ENCODE assay signal across 27 mouse cellular contexts in the genomic region with DNA sequence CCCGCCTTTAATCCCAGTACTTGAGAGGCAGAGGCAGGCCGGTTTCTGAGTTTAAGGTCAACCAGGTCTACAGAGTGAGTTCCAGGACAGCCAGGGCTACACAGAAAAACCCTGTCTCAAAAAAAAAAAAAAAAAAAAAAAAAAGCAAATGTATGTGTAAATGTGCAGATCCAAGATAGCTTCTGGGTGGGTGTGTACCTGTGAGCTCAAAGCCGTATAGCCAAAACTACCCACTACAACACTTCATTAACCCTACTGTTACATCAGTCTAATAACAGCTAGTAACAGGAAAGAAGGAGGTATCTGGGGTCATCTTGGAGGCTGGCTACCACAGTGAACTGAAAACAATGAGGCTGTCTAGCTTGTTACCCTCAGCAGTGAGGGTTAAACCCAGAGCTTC. TPM values are rescaled to one million over a fixed set of nuclear protein-coding genes. Genes with fewer than 3 reads are reported as not detected.
DNase-seq lines count a peak whose midpoint lies in the region; ATAC-seq lines count a peak whose summit lies in the region.
"Had no signal": no experiment of that assay in that cellular context is flagged by ENCODE, and none has a peak within 500 bp of the region (broad histone marks: within the 10 kb centered on the region; RNA-seq: fewer than 3 reads in every experiment).

No protein-coding gene starts in this region.

- intact Hi-C loops in left cerebral cortex, postnatal 4 days (cut with DNase I), result loop anchor here (10.0 kb wide), 1 partner anchor 75 kb away; no protein-coding TSS in a partner anchor

- H3K27ac ChIP-seq in midbrain, embryonic 11.5 days (ENCODE audit: low read depth, low read length), result no peak overlapping the region
- H3K27ac ChIP-seq in midbrain, embryonic 13.5 days, result no peak overlapping the region
- H3K27ac ChIP-seq in liver, embryonic 12.5 days, result peak overlapping the region; percentile 100
- H3K27ac ChIP-seq: embryonic facial prominence, embryonic 12.5 days; forebrain, embryonic 15.5 days; hindbrain, embryonic 10.5 days; kidney, postnatal 0 days; left cerebral cortex, adult 2 months; limb, embryonic 15.5 days; macrophage had no signal

- H3K36me3 ChIP-seq in midbrain, embryonic 11.5 days (ENCODE audit: control insufficient read depth, insufficient read depth, low read length), result no peaks in the 10 kb centered on the region
- no peaks in the 10 kb centered on the region for H3K36me3 ChIP-seq in midbrain, embryonic 13.5 days
- no peaks in the 10 kb centered on the region for H3K36me3 ChIP-seq in liver, embryonic 12.5 days
- H3K36me3 ChIP-seq: embryonic facial prominence, embryonic 12.5 days; forebrain, embryonic 15.5 days; heart, embryonic 12.5 days; hindbrain, embryonic 10.5 days; limb, embryonic 15.5 days had no signal

- H3K9me3 ChIP-seq in midbrain, embryonic 11.5 days (ENCODE audit: control insufficient read depth, low read length), result no peaks in the 10 kb centered on the region
- H3K9me3 ChIP-seq in midbrain, embryonic 13.5 days, result no peaks in the 10 kb centered on the region
- H3K9me3 ChIP-seq in liver, embryonic 12.5 days (replicated peaks), result no peaks in the 10 kb centered on the region
- H3K9me3 ChIP-seq: embryonic facial prominence, embryonic 12.5 days; forebrain, embryonic 15.5 days; heart, embryonic 12.5 days; hindbrain, embryonic 10.5 days; limb, embryonic 15.5 days had no signal

- no peak overlapping the region for H3K9ac ChIP-seq in midbrain, embryonic 11.5 days (ENCODE audit: low read length)
- H3K9ac ChIP-seq in midbrain, embryonic 13.5 days (replicated peaks), result no peak overlapping the region
- H3K9ac ChIP-seq in liver, embryonic 12.5 days, result peak overlapping the region; percentile 70
- H3K9ac ChIP-seq: embryonic facial prominence, embryonic 12.5 days; forebrain, embryonic 15.5 days; heart, embryonic 12.5 days; limb, embryonic 15.5 days had no signal

- no peak overlapping the region for H3K4me2 ChIP-seq in midbrain, embryonic 11.5 days
- H3K4me2 ChIP-seq in midbrain, embryonic 13.5 days (replicated peaks), result no peak overlapping the region
- H3K4me2 ChIP-seq in liver, embryonic 12.5 days, result peak overlapping the region; percentile 55
- H3K4me2 ChIP-seq: embryonic facial prominence, embryonic 12.5 days; forebrain, embryonic 15.5 days; heart, embryonic 12.5 days; limb, embryonic 15.5 days had no signal

- H3K4me1 ChIP-seq in midbrain, embryonic 11.5 days (ENCODE audit: control insufficient read depth, insufficient read depth, low read length), result peaks cover 4% of the 10 kb centered on the region; the same call in 1 of the 2 replicates
- H3K4me1 ChIP-seq in midbrain, embryonic 13.5 days (replicated peaks), result peaks cover 9% of the 10 kb centered on the region
- H3K4me1 ChIP-seq in liver, embryonic 12.5 days, result peaks cover 80% of the 10 kb centered on the region
- H3K4me1 ChIP-seq: embryonic facial prominence, embryonic 12.5 days had no signal

- WGBS in midbrain, embryonic 11.5 days, result 92% methylated on average over 3 of the region's 3 CpGs
- WGBS in midbrain, embryonic 13.5 days, result 95% methylated on average over 3 of the region's 3 CpGs
- 40% methylated on average over 3 of the region's 3 CpGs for WGBS in liver, embryonic 12.5 days (ENCODE audit: insufficient replicate concordance)

- peak; percentile 4 for DNase-seq in midbrain, embryonic 11.5 days (ENCODE audit: low spot score, missing footprints)
- DNase-seq in left cerebral cortex, postnatal 4 days, result no peak
- no peak for DNase-seq in thymus, postnatal 25 days
- no peak for DNase-seq in cerebellum, adult 18-20 months
- DNase-seq: adrenal gland, postnatal 10 days; cerebellum, postnatal 10 days; gastrocnemius, postnatal 10 days; heart, postnatal 10 days; layer of hippocampus, adult 9-11 months; midbrain, embryonic 14.5 days; right cerebral cortex, postnatal 14 days; spleen, adult 18-20 months; thymus, adult 18-20 months had no signal

- no peaks in the 10 kb centered on the region for H3K27me3 ChIP-seq in midbrain, embryonic 11.5 days (ENCODE audit: control insufficient read depth, insufficient read depth, low read length)
- no peaks in the 10 kb centered on the region for H3K27me3 ChIP-seq in midbrain, embryonic 13.5 days
- H3K27me3 ChIP-seq in liver, embryonic 12.5 days (replicated peaks), result no peaks in the 10 kb centered on the region
- H3K27me3 ChIP-seq: embryonic facial prominence, embryonic 12.5 days; forebrain, embryonic 15.5 days; heart, embryonic 12.5 days; limb, embryonic 15.5 days had no signal

- H3K4me3 ChIP-seq in midbrain, embryonic 11.5 days (ENCODE audit: low read depth, low read length), result no peak overlapping the region
- H3K4me3 ChIP-seq in midbrain, embryonic 13.5 days (replicated peaks), result no peak overlapping the region
- 0 out of 2 replicates have a peak overlapping the region, but pooled peaks have one; percentile 7 for H3K4me3 ChIP-seq in liver, embryonic 12.5 days
- H3K4me3 ChIP-seq: embryonic facial prominence, embryonic 12.5 days; forebrain, embryonic 15.5 days; heart, embryonic 12.5 days; hindbrain, embryonic 10.5 days; left cerebral cortex, adult 2 months; limb, embryonic 15.5 days had no signal

- no peak for ATAC-seq in midbrain, embryonic 11.5 days (ENCODE audit: low FRiP score)
- no peak for ATAC-seq in midbrain, embryonic 13.5 days
- peak; percentile 15; the same call in 1 of the 2 replicates for ATAC-seq in common myeloid progenitor, adult 5-6 weeks (replicated peaks; ENCODE audit: low read depth, poor library complexity, severe bottlenecking)
- ATAC-seq in liver, embryonic 12.5 days, result peak; percentile 64
- peak; percentile 29 for ATAC-seq in megakaryocyte progenitor cell, adult 5-6 weeks (replicated peaks; ENCODE audit: poor library complexity)
- ATAC-seq: forebrain, embryonic 15.5 days; intestine, postnatal 0 days had no signal

RNA-seq across cellular contexts. Expression of gene Nudt19, which starts 3.7 kb away (rescaled TPM):
- 43.2 and 46.1 TPM in 2 replicates for polyA plus RNA-seq in midbrain, embryonic 11.5 days (2014; fragmentation: Nextera tagmentation; extraction: Ambion mirVana)
- 61.9 TPM in 2 replicates for polyA plus RNA-seq in midbrain, embryonic 13.5 days (2015; fragmentation: Nextera tagmentation; extraction: Ambion mirVana)
- total RNA-seq in common myeloid progenitor, adult 5-6 weeks (2017), result 50.9 and 53.3 TPM in 2 replicates
- polyA plus RNA-seq in liver, embryonic 12.5 days (2016; fragmentation: Nextera tagmentation; extraction: Ambion mirVana), result 99.9 and 102 TPM in 2 replicates
- total RNA-seq in megakaryocyte progenitor cell, adult 5-6 weeks (2015), result 120 and 124 TPM in 2 replicates
- total RNA-seq in megakaryocyte progenitor cell, adult 5-6 weeks (2017), result 41.1 and 61.3 TPM in 2 replicates
- 10 to 100 TPM; 59.2 to 60.1 TPM for total RNA-seq in left cerebral cortex, postnatal 4 days (2021)

RNA-seq across cellular contexts. Expression of gene Tdrd12, which starts 22.3 kb away (rescaled TPM):
- polyA plus RNA-seq in midbrain, embryonic 11.5 days (2014; fragmentation: Nextera tagmentation; extraction: Ambion mirVana), result 0.11 TPM in 2 replicates
- polyA plus RNA-seq in midbrain, embryonic 13.5 days (2015; fragmentation: Nextera tagmentation; extraction: Ambion mirVana), result 0.34 TPM in 1 of 2 replicates, not detected in the other
- not detected in 2 replicates for total RNA-seq in common myeloid progenitor, adult 5-6 weeks (2017)
- polyA plus RNA-seq in liver, embryonic 12.5 days (2016; fragmentation: Nextera tagmentation; extraction: Ambion mirVana), result 0.30 TPM in 1 of 2 replicates, not detected in the other
- 0.20 and 0.49 TPM in 2 replicates for total RNA-seq in megakaryocyte progenitor cell, adult 5-6 weeks (2015)
- 0.68 TPM in 1 of 2 replicates, not detected in the other for total RNA-seq in megakaryocyte progenitor cell, adult 5-6 weeks (2017)
- under 1 TPM; 0.38 to 0.66 TPM for total RNA-seq in left cerebral cortex, postnatal 4 days (2021)
- total RNA-seq: granulocyte monocyte progenitor cell, adult 5-6 weeks had no signal
- polyA plus RNA-seq: hindbrain, embryonic 10.5 days had no signal

RNA-seq across cellular contexts. Expression of gene Rgs9bp, which starts 25.5 kb away (rescaled TPM):
- polyA plus RNA-seq in midbrain, embryonic 11.5 days (2014; fragmentation: Nextera tagmentation; extraction: Ambion mirVana), result 0.11 and 0.45 TPM in 2 replicates
- polyA plus RNA-seq in midbrain, embryonic 13.5 days (2015; fragmentation: Nextera tagmentation; extraction: Ambion mirVana), result 0.05 and 0.13 TPM in 2 replicates
- total RNA-seq in common myeloid progenitor, adult 5-6 weeks (2017), result 1.4 and 2.1 TPM in 2 replicates
- polyA plus RNA-seq in liver, embryonic 12.5 days (2016; fragmentation: Nextera tagmentation; extraction: Ambion mirVana), result 0.06 and 0.11 TPM in 2 replicates
- 0.93 and 1.2 TPM in 2 replicates for total RNA-seq in megakaryocyte progenitor cell, adult 5-6 weeks (2015)
- total RNA-seq in megakaryocyte progenitor cell, adult 5-6 weeks (2017), result 0.92 and 1.0 TPM in 2 replicates
- 1 to 10 TPM; 2.3 to 2.6 TPM for total RNA-seq in left cerebral cortex, postnatal 4 days (2021)

RNA-seq across cellular contexts. Expression of gene Ankrd27, which starts 26.2 kb away (rescaled TPM):
- 27.0 and 31.0 TPM in 2 replicates for polyA plus RNA-seq in midbrain, embryonic 11.5 days (2014; fragmentation: Nextera tagmentation; extraction: Ambion mirVana)
- polyA plus RNA-seq in midbrain, embryonic 13.5 days (2015; fragmentation: Nextera tagmentation; extraction: Ambion mirVana), result 18.7 and 19.3 TPM in 2 replicates
- 42.0 and 50.0 TPM in 2 replicates for total RNA-seq in common myeloid progenitor, adult 5-6 weeks (2017)
- 43.1 and 45.5 TPM in 2 replicates for polyA plus RNA-seq in liver, embryonic 12.5 days (2016; fragmentation: Nextera tagmentation; extraction: Ambion mirVana)
- total RNA-seq in megakaryocyte progenitor cell, adult 5-6 weeks (2015), result 37.5 and 44.2 TPM in 2 replicates
- 55.8 and 57.1 TPM in 2 replicates for total RNA-seq in megakaryocyte progenitor cell, adult 5-6 weeks (2017)
- total RNA-seq in left cerebral cortex, postnatal 4 days (2021), result 10 to 100 TPM; 56.1 to 63.3 TPM

Comparison
In these comparisons a context has a peak if more than half of its experiments do, and no peak if none do; other contexts are left out.
1. ATAC-seq: peak in common myeloid progenitor, adult 5-6 weeks (single experiment), liver, embryonic 12.5 days (single experiment) and megakaryocyte progenitor cell, adult 5-6 weeks (single experiment); none in midbrain, embryonic 11.5 days (single experiment) and midbrain, embryonic 13.5 days (single experiment).